Mouse (Mus musculus): ENCODE data around the gene Mapkap1.

DNA sequence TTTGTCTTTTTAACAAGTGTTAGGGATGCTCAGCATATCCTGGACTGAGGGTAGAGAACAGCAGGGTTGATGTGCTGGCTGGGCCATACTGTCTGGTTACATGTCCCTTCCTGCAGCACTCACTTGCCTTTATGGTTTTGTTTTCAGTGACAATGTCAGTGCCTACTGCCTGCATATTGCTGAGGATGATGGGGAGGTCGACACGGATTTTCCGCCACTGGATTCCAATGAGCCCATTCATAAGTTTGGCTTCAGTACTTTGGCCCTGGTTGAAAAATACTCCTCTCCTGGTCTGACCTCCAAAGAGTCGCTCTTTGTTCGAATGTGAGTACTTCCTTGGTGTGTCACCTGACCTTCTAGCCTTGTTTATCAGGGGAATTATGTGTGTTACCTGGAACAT lies 112.0 kb downstream of the Mapkap1 start:
- no peak for TF ChIP-seq CTCF (IDR thresholded peaks at IDR 0.05)
- no peak for TF ChIP-seq EP300 (IDR thresholded peaks at IDR 0.05)

Measured in lung, postnatal 0 days (tissue).